Mouse (Mus musculus): ENCODE measurements around the gene Ick. TPM values are rescaled to one million over a fixed set of nuclear protein-coding genes. Genes with fewer than 3 reads are reported as not detected.

The Ick gene
- total RNA-seq, 1 experiment, result 5.4 TPM

- Histone ChIP-seq H3K27ac (ENCODE audit: insufficient read depth, low read depth, low read length, poor library complexity, severe bottlenecking) (no peak overlapping the region), H3K4me1 (ENCODE audit: control insufficient read depth in 2 of 2, insufficient read depth in 2 of 2, low read length in 2 of 2, poor library complexity in 1 of 2) (no peaks in the 10 kb centered on the region), H3K9ac (ENCODE audit: insufficient read depth, low read depth, low read length, poor library complexity, severe bottlenecking) (no peak overlapping the region), H3K36me3 (ENCODE audit: control insufficient read depth, insufficient read depth, low read length, poor library complexity, severe bottlenecking) (peaks cover 8% of the 10 kb centered on the region), H3K9me3 (ENCODE audit: control insufficient read depth, insufficient read depth, low read depth, low read length) (no peaks in the 10 kb centered on the region), H3K4me3 (ENCODE audit: insufficient read depth in 1 of 2, low read depth in 1 of 2, low read length in 2 of 2, poor library complexity in 1 of 2, severe bottlenecking in 1 of 2) (no peak overlapping the region)
- in situ Hi-C loops (cut with MboI; ENCODE audit: low sequenced_read_pairs in 2 of 2, unreplicated experiment in 2 of 2), result no loop called here
- peak; percentile 47 for DNase-seq (ENCODE audit: low read depth, low spot score)
- TF ChIP-seq CHD2 (IDR thresholded peaks at IDR 0.05; ENCODE audit: low read depth, low read length) (no peak), ZC3H11A (IDR thresholded peaks at IDR 0.05; ENCODE audit: borderline replicate concordance, low read depth, low read length) (peak; percentile 36; the same call in 1 of the 2 replicates)
Observed at GRCm38 (mm10) chr9:78096376-78096775, 12.6 kb upstream of the Ick start.

- in situ Hi-C loops (cut with MboI; ENCODE audit: low sequenced_read_pairs in 2 of 2, unreplicated experiment in 2 of 2), result no loop called here
- no peak overlapping the region for H3K4me3 ChIP-seq (ENCODE audit: insufficient read depth in 1 of 2, low read depth in 1 of 2, low read length in 2 of 2, poor library complexity in 1 of 2, severe bottlenecking in 1 of 2)
- no peaks in the 10 kb centered on the region for H3K9me3 ChIP-seq (ENCODE audit: control insufficient read depth, insufficient read depth, low read depth, low read length)
- no peak for DNase-seq (ENCODE audit: low read depth, low spot score)
- 0 out of 2 replicates have a peak, but pooled peaks cover 2% of the 10 kb centered on the region for H3K36me3 ChIP-seq (ENCODE audit: control insufficient read depth, insufficient read depth, low read length, poor library complexity, severe bottlenecking)
- 0 out of 4 replicates have a peak, but pooled peaks cover 0 to 1% of the 10 kb centered on the region in 2 experiments for H3K4me1 ChIP-seq (ENCODE audit: control insufficient read depth in 2 of 2, insufficient read depth in 2 of 2, low read length in 2 of 2, poor library complexity in 1 of 2)
- TF ChIP-seq ZNF384 (IDR thresholded peaks at IDR 0.05; ENCODE audit: low read depth, low read length), result no peak
- no peak for TF ChIP-seq HCFC1 (IDR thresholded peaks at IDR 0.05; ENCODE audit: borderline replicate concordance, insufficient read depth, low read length)
- TF ChIP-seq CHD2 (IDR thresholded peaks at IDR 0.05; ENCODE audit: low read depth, low read length), result no peak
- TF ChIP-seq MAFK (IDR thresholded peaks at IDR 0.05; ENCODE audit: insufficient read depth, low read depth, low read length), result no peak
- TF ChIP-seq ZC3H11A (IDR thresholded peaks at IDR 0.05; ENCODE audit: borderline replicate concordance, low read depth, low read length), result no peak
- no peak overlapping the region for H3K9ac ChIP-seq (ENCODE audit: insufficient read depth, low read depth, low read length, poor library complexity, severe bottlenecking)
- no peak overlapping the region for H3K27ac ChIP-seq (ENCODE audit: insufficient read depth, low read depth, low read length, poor library complexity, severe bottlenecking)
Observed at GRCm38 (mm10) chr9:78100956-78101355, 8.0 kb upstream of the Ick start.

GRCm38 (mm10) chr9:78101431-78101830 is 7.6 kb upstream of the Ick start:
- no peak for DNase-seq (ENCODE audit: low read depth, low spot score)
- no peak for TF ChIP-seq HCFC1 (IDR thresholded peaks at IDR 0.05; ENCODE audit: borderline replicate concordance, insufficient read depth, low read length)
- TF ChIP-seq ZC3H11A (IDR thresholded peaks at IDR 0.05; ENCODE audit: borderline replicate concordance, low read depth, low read length), result no peak
- TF ChIP-seq ZNF384 (IDR thresholded peaks at IDR 0.05; ENCODE audit: low read depth, low read length), result no peak
- no peak for TF ChIP-seq CHD2 (IDR thresholded peaks at IDR 0.05; ENCODE audit: low read depth, low read length)
- no peak for TF ChIP-seq MAFK (IDR thresholded peaks at IDR 0.05; ENCODE audit: insufficient read depth, low read depth, low read length)
- in situ Hi-C loops (cut with MboI; ENCODE audit: low sequenced_read_pairs in 2 of 2, unreplicated experiment in 2 of 2), result no loop called here
- Histone ChIP-seq H3K9me3 (ENCODE audit: control insufficient read depth, insufficient read depth, low read depth, low read length) (no peaks in the 10 kb centered on the region), H3K36me3 (ENCODE audit: control insufficient read depth, insufficient read depth, low read length, poor library complexity, severe bottlenecking) (0 out of 2 replicates have a peak, but pooled peaks cover 2% of the 10 kb centered on the region), H3K9ac (ENCODE audit: insufficient read depth, low read depth, low read length, poor library complexity, severe bottlenecking) (no peak overlapping the region), H3K4me3 (ENCODE audit: insufficient read depth in 1 of 2, low read depth in 1 of 2, low read length in 2 of 2, poor library complexity in 1 of 2, severe bottlenecking in 1 of 2) (no peak overlapping the region), H3K4me1 (ENCODE audit: control insufficient read depth in 2 of 2, insufficient read depth in 2 of 2, low read length in 2 of 2, poor library complexity in 1 of 2) (0 out of 4 replicates have a peak, but pooled peaks cover 0 to 1% of the 10 kb centered on the region in 2 experiments), H3K27ac (ENCODE audit: insufficient read depth, low read depth, low read length, poor library complexity, severe bottlenecking) (no peak overlapping the region)

- H3K9ac ChIP-seq (ENCODE audit: insufficient read depth, low read depth, low read length, poor library complexity, severe bottlenecking), result no peak overlapping the region; the same call in 1 of the 2 replicates
- TF ChIP-seq MAFK (IDR thresholded peaks at IDR 0.05; ENCODE audit: insufficient read depth, low read depth, low read length) (peak; percentile 74; the same call in 1 of the 2 replicates), HCFC1 (IDR thresholded peaks at IDR 0.05; ENCODE audit: borderline replicate concordance, insufficient read depth, low read length) (no peak)
- DNase-seq (ENCODE audit: low read depth, low spot score), result no peak
- H3K9me3 ChIP-seq (ENCODE audit: control insufficient read depth, insufficient read depth, low read depth, low read length), result no peaks in the 10 kb centered on the region
- in situ Hi-C loops (cut with MboI; ENCODE audit: low sequenced_read_pairs in 2 of 2, unreplicated experiment in 2 of 2), result no loop called here
- no peak overlapping the region for H3K27ac ChIP-seq (ENCODE audit: insufficient read depth, low read depth, low read length, poor library complexity, severe bottlenecking)
- no peak overlapping the region for H3K4me3 ChIP-seq (ENCODE audit: insufficient read depth in 1 of 2, low read depth in 1 of 2, low read length in 2 of 2, poor library complexity in 1 of 2, severe bottlenecking in 1 of 2)
- H3K4me1 ChIP-seq (ENCODE audit: control insufficient read depth in 2 of 2, insufficient read depth in 2 of 2, low read length in 2 of 2, poor library complexity in 1 of 2), result 0 out of 4 replicates have a peak, but pooled peaks cover 1 to 2% of the 10 kb centered on the region in 2 experiments
- H3K36me3 ChIP-seq (ENCODE audit: control insufficient read depth, insufficient read depth, low read length, poor library complexity, severe bottlenecking), result no peaks in the 10 kb centered on the region
Observed at GRCm38 (mm10) chr9:78103965-78104560, 4.9 kb upstream of the Ick start.

GRCm38 (mm10) chr9:78104973-78105372 is 4.0 kb upstream of the Ick start:
- in situ Hi-C loops (cut with MboI; ENCODE audit: low sequenced_read_pairs in 2 of 2, unreplicated experiment in 2 of 2), result no loop called here
- H3K36me3 ChIP-seq (ENCODE audit: control insufficient read depth, insufficient read depth, low read length, poor library complexity, severe bottlenecking), result no peaks in the 10 kb centered on the region
- no peak overlapping the region for H3K4me3 ChIP-seq (ENCODE audit: insufficient read depth in 1 of 2, low read depth in 1 of 2, low read length in 2 of 2, poor library complexity in 1 of 2, severe bottlenecking in 1 of 2)
- no peak overlapping the region for H3K27ac ChIP-seq (ENCODE audit: insufficient read depth, low read depth, low read length, poor library complexity, severe bottlenecking)
- H3K9me3 ChIP-seq (ENCODE audit: control insufficient read depth, insufficient read depth, low read depth, low read length), result no peaks in the 10 kb centered on the region
- no peak for DNase-seq (ENCODE audit: low read depth, low spot score)
- TF ChIP-seq ZC3H11A (IDR thresholded peaks at IDR 0.05; ENCODE audit: borderline replicate concordance, low read depth, low read length), result no peak
- 0 out of 4 replicates have a peak, but pooled peaks cover 1 to 2% of the 10 kb centered on the region in 2 experiments for H3K4me1 ChIP-seq (ENCODE audit: control insufficient read depth in 2 of 2, insufficient read depth in 2 of 2, low read length in 2 of 2, poor library complexity in 1 of 2)
- H3K9ac ChIP-seq (ENCODE audit: insufficient read depth, low read depth, low read length, poor library complexity, severe bottlenecking), result no peak overlapping the region
